In the genomic region with DNA sequence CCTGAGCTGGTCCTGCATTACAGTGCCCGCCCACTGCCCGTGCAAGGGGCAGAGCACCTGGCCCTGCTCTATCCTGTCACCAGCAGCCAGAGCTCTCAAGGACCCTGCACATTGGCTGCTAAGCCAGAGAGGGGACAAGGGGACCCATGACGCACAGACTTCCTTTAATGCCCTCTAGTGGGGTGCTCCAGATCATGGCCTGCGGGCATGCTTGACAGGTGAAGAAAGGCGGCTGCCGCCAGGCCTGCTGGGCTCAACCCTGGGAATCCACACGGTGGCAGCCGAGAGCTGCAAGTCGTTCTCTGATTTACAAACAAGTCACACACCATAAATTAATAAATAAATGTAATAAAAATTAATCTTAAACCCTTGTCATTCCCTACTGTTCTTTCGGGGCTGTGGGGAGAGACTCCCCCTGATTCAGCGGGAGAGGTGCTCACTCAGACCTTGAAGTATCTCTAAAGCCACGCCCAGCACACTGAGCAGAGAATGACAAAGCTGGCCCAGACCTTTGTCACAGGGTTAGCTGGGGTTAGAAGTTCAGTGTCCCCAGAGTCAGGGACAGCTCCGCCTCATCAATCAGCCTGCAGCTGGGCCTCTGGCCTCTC, we compare ENCODE assay signal across 8 mouse cellular contexts. TPM values are rescaled to one million over a fixed set of nuclear protein-coding genes. Genes with fewer than 3 reads are reported as not detected.
DNase-seq lines count a peak whose midpoint lies in the region; ATAC-seq lines count a peak whose summit lies in the region.

No protein-coding gene starts in this region.

- H3K4me1 ChIP-seq in forebrain, embryonic 13.5 days = peaks cover 14% of the 10 kb centered on the region
- H3K4me1 ChIP-seq in hindbrain, embryonic 10.5 days (replicated peaks) = peaks cover 28% of the 10 kb centered on the region

- H3K4me2 ChIP-seq in forebrain, embryonic 13.5 days = no peak overlapping the region

- 18% methylated on average over 13 of the region's 13 CpGs for WGBS in forebrain, embryonic 13.5 days
- WGBS in hindbrain, embryonic 10.5 days = 16% methylated on average over 13 of the region's 13 CpGs

- H3K4me3 ChIP-seq in forebrain, embryonic 13.5 days = no peak overlapping the region
- no peak overlapping the region for H3K4me3 ChIP-seq in hindbrain, embryonic 10.5 days

- no peak overlapping the region for H3K27ac ChIP-seq in forebrain, embryonic 13.5 days
- peak overlapping the region; percentile 66 for H3K27ac ChIP-seq in hindbrain, embryonic 10.5 days

- H3K9ac ChIP-seq in forebrain, embryonic 13.5 days = no peak overlapping the region

- peak; percentile 75 for ATAC-seq in forebrain, embryonic 13.5 days

- H3K9me3 ChIP-seq in forebrain, embryonic 13.5 days (replicated peaks) = no peaks in the 10 kb centered on the region
- H3K9me3 ChIP-seq in hindbrain, embryonic 10.5 days = no peaks in the 10 kb centered on the region

- no peaks in the 10 kb centered on the region for H3K27me3 ChIP-seq in forebrain, embryonic 13.5 days
- peaks cover 10% of the 10 kb centered on the region; the same call in 1 of the 2 replicates for H3K27me3 ChIP-seq in hindbrain, embryonic 10.5 days (ENCODE audit: insufficient read depth, poor library complexity, severe bottlenecking)

- peaks cover 20% of the 10 kb centered on the region for H3K36me3 ChIP-seq in forebrain, embryonic 13.5 days (ENCODE audit: poor library complexity, severe bottlenecking)
- peaks cover 33% of the 10 kb centered on the region for H3K36me3 ChIP-seq in hindbrain, embryonic 10.5 days

- peak; percentile 86 for DNase-seq in MN1 (ENCODE audit: low spot score)
- DNase-seq in c-Kit-positive CD71-positive TER-119-positive erythroid progenitor cells, embryonic 14.5 days (ENCODE audit: low spot score) = peak; percentile 37
- DNase-seq in hindbrain, embryonic 10.5 days (ENCODE audit: low spot score) = peak; percentile 78
- peak; percentile 68 to 84 for DNase-seq in layer of hippocampus, postnatal 25 days (ENCODE audit: extremely low spot score in 1 of 2, low spot score in 1 of 2)
- DNase-seq in lung, postnatal 36 days = peak; percentile 87
- DNase-seq in retina, embryonic 14.5 days (ENCODE audit: low spot score) = peak; percentile 85
- peak; percentile 87 for DNase-seq in thymus, postnatal 4 days

RNA-seq across cellular contexts. Expression of a gene that starts 6.1 kb away (rescaled TPM):
- polyA plus RNA-seq in forebrain, embryonic 13.5 days (2015; fragmentation: Nextera tagmentation; extraction: Ambion mirVana) = 102 TPM in 2 replicates
- polyA plus RNA-seq in hindbrain, embryonic 10.5 days (2016; fragmentation: Nextera tagmentation; extraction: Ambion mirVana) = 52.0 and 105 TPM in 2 replicates
- total RNA-seq in layer of hippocampus, postnatal 25 days (2021) = 10 to 100 TPM; 24.3 to 29.0 TPM

RNA-seq across cellular contexts. Expression of a gene that starts 9.9 kb away (rescaled TPM):
- 96.0 and 113 TPM in 2 replicates for polyA plus RNA-seq in forebrain, embryonic 13.5 days (2015; fragmentation: Nextera tagmentation; extraction: Ambion mirVana)
- 67.6 and 99.5 TPM in 2 replicates for polyA plus RNA-seq in hindbrain, embryonic 10.5 days (2016; fragmentation: Nextera tagmentation; extraction: Ambion mirVana)
- 10 to 100 TPM; 72.4 to 82.6 TPM for total RNA-seq in layer of hippocampus, postnatal 25 days (2021)

RNA-seq across cellular contexts. Expression of a gene that starts 17.5 kb away (rescaled TPM):
- 29.2 and 32.1 TPM in 2 replicates for polyA plus RNA-seq in forebrain, embryonic 13.5 days (2015; fragmentation: Nextera tagmentation; extraction: Ambion mirVana)
- 28.5 and 31.3 TPM in 2 replicates for polyA plus RNA-seq in hindbrain, embryonic 10.5 days (2016; fragmentation: Nextera tagmentation; extraction: Ambion mirVana)
- 10 to 100 TPM; 16.7 to 16.9 TPM for total RNA-seq in layer of hippocampus, postnatal 25 days (2021)

RNA-seq across cellular contexts. Expression of a gene that starts 23.9 kb away (rescaled TPM):
- polyA plus RNA-seq in forebrain, embryonic 13.5 days (2015; fragmentation: Nextera tagmentation; extraction: Ambion mirVana) = 2.4 and 2.6 TPM in 2 replicates
- polyA plus RNA-seq in hindbrain, embryonic 10.5 days (2016; fragmentation: Nextera tagmentation; extraction: Ambion mirVana) = 1.9 and 2.8 TPM in 2 replicates
- 1 to 10 TPM; 2.3 to 2.8 TPM for total RNA-seq in layer of hippocampus, postnatal 25 days (2021)

RNA-seq across cellular contexts. Expression of a gene that starts 27.1 kb away (rescaled TPM):
- 6.6 and 7.3 TPM in 2 replicates for polyA plus RNA-seq in forebrain, embryonic 13.5 days (2015; fragmentation: Nextera tagmentation; extraction: Ambion mirVana)
- polyA plus RNA-seq in hindbrain, embryonic 10.5 days (2016; fragmentation: Nextera tagmentation; extraction: Ambion mirVana) = 4.6 and 5.6 TPM in 2 replicates
- total RNA-seq in layer of hippocampus, postnatal 25 days (2021) = 1 to 10 TPM; 3.1 to 3.4 TPM

Comparison
In these comparisons a context has a peak if more than half of its experiments do, and no peak if none do; other contexts are left out.
1. DNase-seq: peak in every context shown above with its lines; median percentile 87 in lung, postnatal 36 days; 87 in thymus, postnatal 4 days; 86 in MN1; 85 in retina, embryonic 14.5 days; 78 in hindbrain, embryonic 10.5 days; 76 in layer of hippocampus, postnatal 25 days; 37 in c-Kit-positive CD71-positive TER-119-positive erythroid progenitor cells, embryonic 14.5 days.